Mouse (Mus musculus): Measurements from ENCODE around the gene Ccnt1. TPM values are rescaled to one million over a fixed set of nuclear protein-coding genes. Genes with fewer than 3 reads are reported as not detected.
A peak's percentile ranks its signal among the peaks of the same experiment; 100 is the strongest.

Ccnt1 gene
- polyA plus RNA-seq, 1 experiment from 2014 or later: 25.9 TPM

DNA sequence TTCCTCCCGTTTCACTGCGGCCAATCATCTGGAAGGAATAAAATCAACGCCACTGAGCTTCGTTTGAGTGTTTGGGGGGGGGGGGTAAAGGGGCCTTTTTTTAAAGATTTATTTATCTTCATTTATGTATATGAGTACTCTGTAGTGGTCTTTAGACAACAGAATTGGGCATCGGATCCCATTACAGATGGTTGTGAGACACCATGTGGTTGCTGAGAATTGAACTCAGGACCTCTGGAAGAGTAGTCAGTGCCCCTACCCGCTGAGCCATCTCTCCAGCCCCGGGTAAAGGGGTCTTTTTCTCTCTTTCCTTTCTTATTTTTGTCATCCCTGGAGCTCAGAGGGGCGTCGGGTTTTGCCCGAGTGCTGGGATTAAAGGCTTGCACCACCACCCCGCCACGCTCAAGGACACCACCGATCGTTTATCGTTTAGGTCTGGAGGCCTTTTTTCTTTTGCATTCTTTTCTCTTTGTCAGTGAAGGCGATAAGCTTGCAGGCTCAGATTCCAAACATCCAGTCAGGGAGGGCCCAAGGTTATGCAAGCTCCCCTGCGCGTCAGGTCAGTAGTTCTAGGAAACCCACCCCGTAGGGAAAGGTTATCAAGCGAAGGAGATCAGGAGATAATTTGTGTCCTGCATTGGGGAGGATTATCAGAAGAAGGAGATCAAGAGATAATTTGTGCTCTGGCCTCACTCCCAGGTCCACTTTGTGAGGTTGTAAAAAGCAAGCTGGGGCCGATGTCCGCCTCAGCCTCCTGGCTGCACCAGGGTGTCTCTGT, 2.3 kb downstream of the Ccnt1 start:
- peaks cover 6% of the 10 kb centered on the region for H3K36me3 ChIP-seq (ENCODE audit: control insufficient read depth, insufficient read depth)
- H3K4me3 ChIP-seq (ENCODE audit: low read depth, low read length): peak overlapping the region; percentile 99
- peaks cover 28% of the 10 kb centered on the region for H3K4me1 ChIP-seq (ENCODE audit: control insufficient read depth, low read depth, low read length)
- ATAC-seq (ENCODE audit: low read depth): no peak
- H3K9ac ChIP-seq (ENCODE audit: low read depth, low read length): peak overlapping the region; percentile 77
- no peaks in the 10 kb centered on the region for H3K27me3 ChIP-seq (ENCODE audit: control insufficient read depth, insufficient read depth, low read depth, low read length)
- H3K9me3 ChIP-seq (replicated peaks; ENCODE audit: control insufficient read depth, low read length): no peaks in the 10 kb centered on the region
- peak overlapping the region; percentile 67 for H3K4me2 ChIP-seq (ENCODE audit: low read depth, low read length)
- H3K27ac ChIP-seq (ENCODE audit: low read length): peak overlapping the region; percentile 100
- 3% methylated on average over 22 of the region's 22 CpGs for WGBS (ENCODE audit: insufficient replicate concordance)

DNA sequence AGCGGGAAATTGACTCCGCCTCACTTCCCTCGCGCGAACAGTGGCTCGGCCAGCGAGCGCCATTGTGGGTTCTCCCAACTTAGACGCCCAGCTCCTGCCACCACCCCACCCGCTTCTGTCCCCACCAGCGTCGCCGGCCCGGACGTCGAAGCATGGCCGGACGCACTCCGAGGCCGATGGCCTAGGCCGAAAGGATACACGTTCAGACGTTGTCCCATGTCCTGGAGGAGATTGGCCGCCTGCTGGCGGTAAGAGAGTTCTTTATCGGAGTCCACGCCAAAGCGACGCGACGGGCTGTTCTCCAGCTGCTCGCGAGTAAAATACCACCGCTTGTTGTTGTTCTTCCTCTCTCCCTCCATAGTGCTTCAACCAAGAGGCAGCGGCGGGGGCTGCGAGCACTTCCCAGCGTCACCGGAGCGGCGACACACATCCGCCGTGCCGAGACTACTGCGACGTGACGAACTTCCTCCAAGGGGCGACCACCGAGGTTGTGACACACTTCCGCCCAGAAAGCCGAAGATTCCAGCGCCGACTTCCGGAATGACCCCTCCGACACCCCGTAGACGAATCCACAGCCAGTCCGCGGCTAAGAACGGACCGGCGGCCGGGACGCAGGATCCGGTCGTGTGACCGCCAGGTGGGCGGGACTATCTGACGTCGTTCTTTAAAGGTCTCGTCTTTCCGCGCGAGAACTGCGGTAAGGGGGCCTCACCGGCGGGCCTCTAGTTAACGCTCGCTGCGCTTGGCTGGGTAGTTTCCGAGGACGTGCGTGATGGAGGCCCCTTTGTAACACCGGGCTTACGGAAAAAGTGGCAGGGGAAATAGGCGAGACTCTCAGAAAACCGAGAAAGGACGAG, 3.2 kb downstream of the Ccnt1 start:
- peak overlapping the region; percentile 100 for H3K27ac ChIP-seq (ENCODE audit: low read length)
- H3K27me3 ChIP-seq (ENCODE audit: control insufficient read depth, insufficient read depth, low read depth, low read length): no peaks in the 10 kb centered on the region
- H3K4me2 ChIP-seq (ENCODE audit: low read depth, low read length): peak overlapping the region; percentile 88
- ATAC-seq (ENCODE audit: low read depth): peak; percentile 94
- under 1% methylated on average over 88 of the region's 88 CpGs for WGBS (ENCODE audit: insufficient replicate concordance)
- H3K9ac ChIP-seq (ENCODE audit: low read depth, low read length): peak overlapping the region; percentile 96
- peak overlapping the region; percentile 99 for H3K4me3 ChIP-seq (ENCODE audit: low read depth, low read length)
- peaks cover 13% of the 10 kb centered on the region for H3K36me3 ChIP-seq (ENCODE audit: control insufficient read depth, insufficient read depth)
- peaks cover 31% of the 10 kb centered on the region for H3K4me1 ChIP-seq (ENCODE audit: control insufficient read depth, low read depth, low read length)
- H3K9me3 ChIP-seq (replicated peaks; ENCODE audit: control insufficient read depth, low read length): no peaks in the 10 kb centered on the region

DNA sequence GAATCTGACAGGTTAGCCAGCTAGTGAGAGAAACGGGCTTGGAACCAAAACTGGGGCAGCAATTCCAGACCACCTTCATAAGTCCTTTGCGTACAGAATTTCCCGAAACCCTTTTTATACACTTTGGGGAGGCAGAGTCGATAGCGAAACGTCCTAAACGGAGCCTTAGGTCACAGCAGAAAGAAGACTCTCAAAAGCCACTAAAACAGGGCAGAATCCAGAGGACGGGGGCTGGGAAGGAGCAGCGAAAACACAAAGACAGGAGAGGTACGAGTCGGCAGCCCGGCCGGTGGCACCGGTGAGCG, 3.8 kb downstream of the Ccnt1 start:
- WGBS (ENCODE audit: insufficient replicate concordance): under 1% methylated on average over 15 of the region's 15 CpGs
- peaks cover 31% of the 10 kb centered on the region for H3K4me1 ChIP-seq (ENCODE audit: control insufficient read depth, low read depth, low read length)
- H3K36me3 ChIP-seq (ENCODE audit: control insufficient read depth, insufficient read depth): peaks cover 13% of the 10 kb centered on the region
- peak overlapping the region; percentile 96 for H3K9ac ChIP-seq (ENCODE audit: low read depth, low read length)
- H3K4me2 ChIP-seq (ENCODE audit: low read depth, low read length): peak overlapping the region; percentile 88
- no peak for ATAC-seq (ENCODE audit: low read depth)
- H3K27me3 ChIP-seq (ENCODE audit: control insufficient read depth, insufficient read depth, low read depth, low read length): no peaks in the 10 kb centered on the region
- H3K4me3 ChIP-seq (ENCODE audit: low read depth, low read length): peak overlapping the region; percentile 99
- H3K9me3 ChIP-seq (replicated peaks; ENCODE audit: control insufficient read depth, low read length): no peaks in the 10 kb centered on the region
- H3K27ac ChIP-seq (ENCODE audit: low read length): peak overlapping the region; percentile 100

DNA sequence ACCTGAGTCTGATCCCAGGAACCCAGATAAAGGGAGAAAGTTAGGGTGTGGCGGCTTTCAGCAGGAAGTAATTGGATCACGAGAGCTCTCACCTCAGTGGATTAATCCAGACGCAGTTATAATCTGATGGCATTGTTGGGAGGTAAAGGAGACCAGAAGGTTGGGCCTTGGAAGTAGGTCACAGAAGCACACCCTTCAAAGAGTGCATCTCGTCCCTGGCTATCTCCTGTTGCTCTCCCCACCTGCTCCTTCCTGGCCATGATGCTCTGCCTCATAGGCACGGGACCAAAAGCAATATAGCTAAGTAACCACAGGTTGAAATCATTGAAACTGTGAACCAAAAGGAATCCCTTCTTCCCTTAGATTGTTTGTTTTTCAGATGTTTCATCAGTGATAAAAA, 13.5 kb downstream of the Ccnt1 start:
- Histone ChIP-seq H3K27ac (ENCODE audit: low read length) (no peak overlapping the region), H3K36me3 (ENCODE audit: control insufficient read depth, insufficient read depth) (peaks cover 42% of the 10 kb centered on the region), H3K4me1 (ENCODE audit: control insufficient read depth, low read depth, low read length) (no peaks in the 10 kb centered on the region; the same call in 1 of the 2 replicates), H3K27me3 (ENCODE audit: control insufficient read depth, insufficient read depth, low read depth, low read length) (no peaks in the 10 kb centered on the region), H3K4me3 (ENCODE audit: low read depth, low read length) (no peak overlapping the region), H3K9me3 (replicated peaks; ENCODE audit: control insufficient read depth, low read length) (no peaks in the 10 kb centered on the region), H3K4me2 (ENCODE audit: low read depth, low read length) (no peak overlapping the region), H3K9ac (ENCODE audit: low read depth, low read length) (no peak overlapping the region)
- 86% methylated on average over 5 of the region's 5 CpGs for WGBS (ENCODE audit: insufficient replicate concordance)
- no peak for ATAC-seq (ENCODE audit: low read depth)

DNA sequence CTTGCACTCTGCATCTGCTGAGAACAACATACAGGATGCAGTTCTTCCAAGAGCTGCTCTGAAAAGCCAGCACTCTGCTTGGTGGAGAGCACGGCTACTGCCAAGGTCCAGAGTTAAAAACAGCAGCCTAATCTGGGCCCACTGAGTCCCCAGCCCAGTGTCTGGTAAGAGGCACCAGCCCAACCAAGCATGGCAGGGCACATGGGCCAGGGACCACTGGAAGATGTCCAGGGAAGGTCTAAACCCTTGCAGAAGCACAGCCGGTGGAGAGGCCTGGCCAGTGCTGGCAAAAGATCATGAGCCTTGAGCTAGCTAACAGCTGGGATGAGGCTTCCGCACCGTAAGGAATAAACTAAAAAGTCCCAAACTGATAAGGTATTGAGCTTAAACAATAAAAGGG, 14.8 kb downstream of the Ccnt1 start:
- Histone ChIP-seq H3K27me3 (ENCODE audit: control insufficient read depth, insufficient read depth, low read depth, low read length) (no peaks in the 10 kb centered on the region), H3K4me1 (ENCODE audit: control insufficient read depth, low read depth, low read length) (no peaks in the 10 kb centered on the region), H3K9me3 (replicated peaks; ENCODE audit: control insufficient read depth, low read length) (no peaks in the 10 kb centered on the region), H3K27ac (ENCODE audit: low read length) (no peak overlapping the region), H3K36me3 (ENCODE audit: control insufficient read depth, insufficient read depth) (peaks cover 55% of the 10 kb centered on the region), H3K4me3 (ENCODE audit: low read depth, low read length) (no peak overlapping the region), H3K4me2 (ENCODE audit: low read depth, low read length) (no peak overlapping the region), H3K9ac (ENCODE audit: low read depth, low read length) (no peak overlapping the region)
- 95% methylated on average over 4 of the region's 4 CpGs for WGBS (ENCODE audit: insufficient replicate concordance)
- ATAC-seq (ENCODE audit: low read depth): no peak

DNA sequence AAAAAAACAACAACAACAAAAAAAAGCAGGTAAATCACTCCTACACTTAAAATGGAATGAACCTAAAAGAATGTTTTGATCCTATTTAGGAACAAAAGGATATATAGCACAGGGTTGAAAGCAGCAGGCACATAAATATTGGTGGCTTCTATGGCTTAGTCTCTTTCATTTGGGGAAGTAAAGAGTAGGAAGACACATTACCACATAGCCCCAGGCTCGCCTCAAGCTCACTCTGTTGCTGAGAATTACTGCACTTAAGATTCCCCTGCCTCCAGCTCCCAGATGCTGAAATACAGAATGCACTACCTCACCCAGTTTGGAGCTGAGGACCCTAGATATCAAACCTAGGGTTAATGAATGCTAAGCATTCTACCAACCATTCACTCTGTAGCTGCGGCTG, 18.0 kb downstream of the Ccnt1 start:
- ATAC-seq (ENCODE audit: low read depth): no peak
- 81% methylated on average over 2 of the region's 2 CpGs for WGBS (ENCODE audit: insufficient replicate concordance)
- H3K9me3 ChIP-seq (replicated peaks; ENCODE audit: control insufficient read depth, low read length): no peaks in the 10 kb centered on the region
- peaks cover 60% of the 10 kb centered on the region for H3K36me3 ChIP-seq (ENCODE audit: control insufficient read depth, insufficient read depth)
- no peak overlapping the region for H3K4me2 ChIP-seq (ENCODE audit: low read depth, low read length)
- no peak overlapping the region for H3K27ac ChIP-seq (ENCODE audit: low read length)
- no peak overlapping the region for H3K4me3 ChIP-seq (ENCODE audit: low read depth, low read length)
- H3K4me1 ChIP-seq (ENCODE audit: control insufficient read depth, low read depth, low read length): no peaks in the 10 kb centered on the region
- no peak overlapping the region for H3K9ac ChIP-seq (ENCODE audit: low read depth, low read length)
- H3K27me3 ChIP-seq (ENCODE audit: control insufficient read depth, insufficient read depth, low read depth, low read length): no peaks in the 10 kb centered on the region

DNA sequence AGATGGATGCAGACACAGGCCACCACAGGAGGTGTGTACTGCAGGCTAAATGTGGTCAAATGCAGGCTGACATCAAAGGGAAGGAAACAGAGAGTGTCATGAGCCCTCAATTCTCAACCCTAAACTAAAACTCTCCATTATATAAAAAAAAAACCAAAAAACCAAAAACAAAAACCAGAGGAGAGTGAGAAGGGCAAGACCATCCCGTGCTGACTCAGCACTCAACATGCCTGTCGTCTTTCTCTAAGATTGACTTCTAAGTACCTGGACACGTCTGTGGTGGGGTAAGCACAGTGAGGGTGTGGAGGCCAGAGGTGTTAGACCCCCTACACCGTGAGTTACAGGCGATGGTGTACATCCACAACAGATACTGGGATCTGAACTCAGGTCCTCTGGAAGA, 23.9 kb downstream of the Ccnt1 start:
- Histone ChIP-seq H3K27ac (ENCODE audit: low read length) (no peak overlapping the region), H3K27me3 (ENCODE audit: control insufficient read depth, insufficient read depth, low read depth, low read length) (no peaks in the 10 kb centered on the region), H3K4me3 (ENCODE audit: low read depth, low read length) (no peak overlapping the region), H3K9me3 (replicated peaks; ENCODE audit: control insufficient read depth, low read length) (no peaks in the 10 kb centered on the region), H3K4me2 (ENCODE audit: low read depth, low read length) (no peak overlapping the region), H3K36me3 (ENCODE audit: control insufficient read depth, insufficient read depth) (peaks cover 71% of the 10 kb centered on the region), H3K4me1 (ENCODE audit: control insufficient read depth, low read depth, low read length) (no peaks in the 10 kb centered on the region), H3K9ac (ENCODE audit: low read depth, low read length) (no peak overlapping the region)
- 79% methylated on average over 5 of the region's 5 CpGs for WGBS (ENCODE audit: insufficient replicate concordance)
- ATAC-seq (ENCODE audit: low read depth): no peak

DNA sequence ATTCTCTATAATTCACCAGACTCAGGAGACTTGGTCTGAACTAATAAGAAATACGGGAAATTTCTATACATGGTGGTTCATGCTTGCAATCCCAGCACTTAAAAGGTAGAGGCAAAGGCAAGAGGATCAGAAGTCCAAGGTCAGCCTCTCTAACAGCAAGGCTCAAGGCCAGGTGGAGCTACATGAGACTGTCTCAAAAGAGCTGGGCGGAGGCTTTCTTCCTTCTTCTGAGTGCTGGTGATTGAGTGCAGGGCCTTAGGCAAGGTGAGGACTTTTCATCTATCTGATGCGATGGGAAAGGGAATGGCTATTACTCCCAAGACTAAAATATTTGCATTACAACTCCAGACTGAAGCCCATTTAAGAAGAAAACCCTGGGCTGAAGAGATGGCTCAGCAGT, 25.6 kb downstream of the Ccnt1 start:
- 95% methylated on average over 3 of the region's 3 CpGs for WGBS (ENCODE audit: insufficient replicate concordance)
- H3K27ac ChIP-seq (ENCODE audit: low read length): no peak overlapping the region
- H3K9me3 ChIP-seq (replicated peaks; ENCODE audit: control insufficient read depth, low read length): no peaks in the 10 kb centered on the region
- H3K9ac ChIP-seq (ENCODE audit: low read depth, low read length): no peak overlapping the region
- H3K4me2 ChIP-seq (ENCODE audit: low read depth, low read length): no peak overlapping the region
- no peak overlapping the region for H3K4me3 ChIP-seq (ENCODE audit: low read depth, low read length)
- peaks cover 61% of the 10 kb centered on the region for H3K36me3 ChIP-seq (ENCODE audit: control insufficient read depth, insufficient read depth)
- ATAC-seq (ENCODE audit: low read depth): no peak
- no peaks in the 10 kb centered on the region for H3K27me3 ChIP-seq (ENCODE audit: control insufficient read depth, insufficient read depth, low read depth, low read length)
- no peaks in the 10 kb centered on the region for H3K4me1 ChIP-seq (ENCODE audit: control insufficient read depth, low read depth, low read length)

DNA sequence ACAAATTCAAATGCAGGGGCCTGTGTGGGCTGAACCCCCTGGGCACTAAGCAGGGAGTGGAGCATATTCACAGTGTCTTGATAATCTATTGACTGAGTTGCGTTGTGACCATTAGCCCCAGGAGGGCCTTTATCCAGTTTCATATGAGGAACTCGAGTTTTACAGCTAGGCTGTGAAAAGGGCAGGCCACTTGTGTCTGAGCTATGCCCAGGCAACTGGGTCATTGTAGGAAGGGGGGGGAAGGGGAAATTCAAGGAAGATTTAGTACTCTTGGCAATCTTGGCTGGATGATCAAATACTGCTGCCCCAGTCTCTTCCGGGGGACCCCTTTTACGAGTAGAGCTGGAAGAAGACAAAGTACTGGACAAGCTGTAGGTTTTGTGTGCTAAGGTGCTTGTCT, 27.4 kb downstream of the Ccnt1 start:
- WGBS (ENCODE audit: insufficient replicate concordance): 91% methylated on average over 4 of the region's 4 CpGs
- Histone ChIP-seq H3K4me2 (ENCODE audit: low read depth, low read length) (no peak overlapping the region), H3K9ac (ENCODE audit: low read depth, low read length) (no peak overlapping the region), H3K4me3 (ENCODE audit: low read depth, low read length) (no peak overlapping the region), H3K27ac (ENCODE audit: low read length) (no peak overlapping the region), H3K4me1 (ENCODE audit: control insufficient read depth, low read depth, low read length) (no peaks in the 10 kb centered on the region), H3K27me3 (ENCODE audit: control insufficient read depth, insufficient read depth, low read depth, low read length) (no peaks in the 10 kb centered on the region), H3K36me3 (ENCODE audit: control insufficient read depth, insufficient read depth) (peaks cover 58% of the 10 kb centered on the region), H3K9me3 (replicated peaks; ENCODE audit: control insufficient read depth, low read length) (no peaks in the 10 kb centered on the region)
- no peak for ATAC-seq (ENCODE audit: low read depth)
